Mouse (Mus musculus) stomach, postnatal 0 days (tissue): ENCODE results near the gene I0C0044D17Rik. TPM values are rescaled to one million over a fixed set of nuclear protein-coding genes. Genes with fewer than 3 reads are reported as not detected.
"Not testable (repeated sequence)": the region's sequence is repeated elsewhere in the genome, so short reads cannot be mapped to it uniquely, and the experiment has no call there.

Source experiments
- ATAC-seq: fragments of 200-750 bp; cut with Nextera tagmentation; 2 replicates; pipeline ENCODE4 v1.8.0; 2017; ENCODE audit not compliant: low FRiP score, low TSS enrichment
- DNase-seq: peaks from one replicate; pipeline ENCODE4 v3.0.0-alpha.2; 2016; ENCODE audit warnings: low spot score
- H3K27ac ChIP-seq: fragments of 300-500 bp; sonication (generic); replicated peaks from 2 replicates; pipeline ENCODE4 v1.5.1; 2014; ENCODE audit warnings: mild to moderate bottlenecking, control low read depth
- H3K27me3 ChIP-seq: fragments of 300-500 bp; sonication (generic); 2 replicates; pipeline ENCODE4 v1.6.1; 2014; ENCODE audit warnings: low read length; ENCODE audit not compliant: control insufficient read depth, insufficient read depth
- H3K36me3 ChIP-seq: fragments of 300-500 bp; sonication (generic); 2 replicates; pipeline ENCODE4 v1.6.1; 2014; ENCODE audit warnings: low read length, mixed read lengths; ENCODE audit not compliant: control insufficient read depth, insufficient read depth
- H3K4me1 ChIP-seq: fragments of 300-500 bp; sonication (generic); replicated peaks from 2 replicates; pipeline ENCODE4 v1.6.1; 2014; ENCODE audit warnings: antibody characterized with exemption; ENCODE audit not compliant: control insufficient read depth, insufficient read depth
- H3K4me2 ChIP-seq: fragments of 300-500 bp; sonication (generic); replicated peaks from 2 replicates; pipeline ENCODE4 v1.6.1; 2014; ENCODE audit warnings: low read depth, mild to moderate bottlenecking, control low read depth, moderate library complexity
- H3K4me3 ChIP-seq: fragments of 300-500 bp; sonication (generic); 2 replicates; pipeline ENCODE4 v1.5.1; 2014; ENCODE audit warnings: low read depth, low read length, control low read depth
- H3K9ac ChIP-seq: fragments of 300-500 bp; sonication (generic); 2 replicates; pipeline ENCODE4 v1.6.1; 2014; ENCODE audit warnings: mild to moderate bottlenecking, low read length, control low read depth, mixed read lengths
- H3K9me3 ChIP-seq: fragments of 300-500 bp; sonication (generic); 2 replicates; pipeline ENCODE4 v1.6.1; 2016; ENCODE audit warnings: low read length; ENCODE audit not compliant: control insufficient read depth
- CTCF ChIP-seq: IDR thresholded peaks from 2 replicates; pipeline ENCODE4 v1.5.1; 2016; ENCODE audit warnings: antibody characterized with exemption, low read depth, mild to moderate bottlenecking, moderate library complexity
- EP300 ChIP-seq: optimal IDR thresholded peaks from 2 replicates; pipeline ENCODE3; 2016; ENCODE audit warnings: antibody characterized with exemption
- WGBS: fragments of 180-500 bp; shearing (Covaris S2); extraction: QIAGEN DNeasy Blood & Tissue Kit; methylation state at CpG from one replicate; pipeline ENCODE4 v1.1.7; 2014; 5-methylcytosine and 5-hydroxymethylcytosine counted together
- polyA plus RNA-seq: library from polyadenylated mRNA; unstranded; fragments of >200 nt; fragmentation: Nextera tagmentation; extraction: Ambion mirVana; gene quantifications from 2 replicates; pipeline ENCODE4 v1.2.1, GENCODE M21; 2015

The I0C0044D17Rik gene
- polyA plus RNA-seq, 1 experiment from 2014 or later, result not detected

- no peak overlapping the region for H3K27ac ChIP-seq
- no peak for DNase-seq
These were observed 33.5 kb upstream of the I0C0044D17Rik start for GRCm38 (mm10) chr4:98857037-98857648.

GRCm38 (mm10) chr4:98853926-98854325 is 30.3 kb upstream of the I0C0044D17Rik start:
- DNase-seq (no peak), ATAC-seq (no peak)
- Histone ChIP-seq H3K9ac (no peak overlapping the region), H3K9me3 (no peaks in the 10 kb centered on the region), H3K36me3 (no peaks in the 10 kb centered on the region), H3K4me3 (no peak overlapping the region), H3K4me1 (no peaks in the 10 kb centered on the region), H3K27ac (no peak overlapping the region), H3K27me3 (no peaks in the 10 kb centered on the region), H3K4me2 (no peak overlapping the region)
- no peak for TF ChIP-seq CTCF
- TF ChIP-seq EP300, result no peak
- 92% methylated on average over 4 of the region's 4 CpGs for WGBS

More at GRCm38 (mm10) chr4:98857037-98857648, 33.5 kb upstream of the I0C0044D17Rik start:
- 56% methylated on average over 11 of the region's 11 CpGs for WGBS
- Histone ChIP-seq H3K4me2 (no peak overlapping the region), H3K9ac (no peak overlapping the region), H3K4me1 (no peaks in the 10 kb centered on the region), H3K36me3 (no peaks in the 10 kb centered on the region), H3K4me3 (no peak overlapping the region), H3K27me3 (no peaks in the 10 kb centered on the region), H3K9me3 (no peaks in the 10 kb centered on the region)
- ATAC-seq, result peak; percentile 26; the same call in 1 of the 2 replicates
- TF ChIP-seq EP300, result no peak
- TF ChIP-seq CTCF, result no peak

- 61% methylated on average over 1 of the region's 1 CpGs for WGBS
- H3K27ac ChIP-seq, ATAC-seq: not testable (repeated sequence)
These were observed 26.8 kb upstream of the I0C0044D17Rik start for GRCm38 (mm10) chr4:98850485-98850884.

GRCm38 (mm10) chr4:98847120-98847885 is 23.7 kb upstream of the I0C0044D17Rik start:
- no peaks in the 10 kb centered on the region for H3K36me3 ChIP-seq
- DNase-seq (no peak), ATAC-seq (no peak)
- no peaks in the 10 kb centered on the region for H3K4me1 ChIP-seq
- no peak for TF ChIP-seq CTCF
- no peak for TF ChIP-seq EP300
- no peak overlapping the region for H3K27ac ChIP-seq
- WGBS, result 24% methylated on average over 6 of the region's 6 CpGs
- H3K9me3 ChIP-seq, result no peaks in the 10 kb centered on the region
- H3K9ac ChIP-seq, result no peak overlapping the region
- H3K4me2 ChIP-seq, result no peak overlapping the region
- H3K27me3 ChIP-seq, result no peaks in the 10 kb centered on the region
- no peak overlapping the region for H3K4me3 ChIP-seq

More at GRCm38 (mm10) chr4:98850485-98850884, 26.8 kb upstream of the I0C0044D17Rik start:
- H3K9ac ChIP-seq, H3K4me1 ChIP-seq, H3K27me3 ChIP-seq, H3K4me2 ChIP-seq, H3K4me3 ChIP-seq, H3K9me3 ChIP-seq, DNase-seq, H3K36me3 ChIP-seq: not testable (repeated sequence)

GRCm38 (mm10) chr4:98846396-98846795 is 22.8 kb upstream of the I0C0044D17Rik start:
- no peak overlapping the region for H3K9ac ChIP-seq
- 28% methylated on average over 3 of the region's 3 CpGs for WGBS
- DNase-seq, result no peak

GRCm38 (mm10) chr4:98845687-98846125 is 22.1 kb upstream of the I0C0044D17Rik start:
- ATAC-seq (no peak), DNase-seq (no peak)
- WGBS, result 39% methylated on average over 8 of the region's 8 CpGs
- no peaks in the 10 kb centered on the region for H3K9me3 ChIP-seq
- H3K27me3 ChIP-seq, result no peaks in the 10 kb centered on the region
- TF ChIP-seq CTCF, result no peak
- TF ChIP-seq EP300, result no peak
- no peak overlapping the region for H3K4me3 ChIP-seq
- H3K4me2 ChIP-seq, result no peak overlapping the region
- H3K9ac ChIP-seq, result no peak overlapping the region
- H3K27ac ChIP-seq, result no peak overlapping the region
- H3K36me3 ChIP-seq, result no peaks in the 10 kb centered on the region
- no peaks in the 10 kb centered on the region for H3K4me1 ChIP-seq

More at GRCm38 (mm10) chr4:98846396-98846795, 22.8 kb upstream of the I0C0044D17Rik start:
- H3K9me3 ChIP-seq, result no peaks in the 10 kb centered on the region
- H3K4me3 ChIP-seq, result no peak overlapping the region
- H3K4me1 ChIP-seq, result no peaks in the 10 kb centered on the region
- TF ChIP-seq CTCF, result no peak
- no peak for TF ChIP-seq EP300
- no peak overlapping the region for H3K27ac ChIP-seq
- H3K27me3 ChIP-seq, result no peaks in the 10 kb centered on the region
- no peaks in the 10 kb centered on the region for H3K36me3 ChIP-seq
- H3K4me2 ChIP-seq, result no peak overlapping the region
- no peak for ATAC-seq
